Mouse (Mus musculus) neural tube, embryonic 10.5 days (tissue): ENCODE measurements around the gene Chrm3.

Source experiments
- DNase-seq: peaks from one replicate; pipeline ENCODE4 v3.0.0-alpha.2; 2017; ENCODE audit warnings: low spot score; ENCODE audit errors: extremely low spot score

Gene Chrm3

DNA sequence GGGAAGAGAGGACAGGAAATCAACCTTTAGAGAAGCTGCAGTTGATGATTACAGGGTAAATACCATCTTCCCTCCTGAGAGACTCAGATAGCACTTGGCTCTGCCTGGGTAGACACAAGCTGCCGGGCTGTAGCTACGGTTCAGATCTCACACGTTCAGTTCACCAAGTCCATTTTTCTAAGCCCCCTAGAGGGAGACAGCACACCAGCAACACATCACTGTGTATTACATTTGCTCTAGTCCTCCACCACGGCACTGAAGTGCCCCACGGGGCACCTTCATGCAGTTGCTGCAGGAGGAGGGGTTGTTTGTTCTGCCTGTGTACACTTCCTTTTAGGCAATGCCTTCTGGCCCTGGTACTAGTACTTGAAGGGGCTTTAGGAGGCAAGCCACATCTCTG is 289.5 kb downstream of the Chrm3 start:
- no peak for DNase-seq

DNA sequence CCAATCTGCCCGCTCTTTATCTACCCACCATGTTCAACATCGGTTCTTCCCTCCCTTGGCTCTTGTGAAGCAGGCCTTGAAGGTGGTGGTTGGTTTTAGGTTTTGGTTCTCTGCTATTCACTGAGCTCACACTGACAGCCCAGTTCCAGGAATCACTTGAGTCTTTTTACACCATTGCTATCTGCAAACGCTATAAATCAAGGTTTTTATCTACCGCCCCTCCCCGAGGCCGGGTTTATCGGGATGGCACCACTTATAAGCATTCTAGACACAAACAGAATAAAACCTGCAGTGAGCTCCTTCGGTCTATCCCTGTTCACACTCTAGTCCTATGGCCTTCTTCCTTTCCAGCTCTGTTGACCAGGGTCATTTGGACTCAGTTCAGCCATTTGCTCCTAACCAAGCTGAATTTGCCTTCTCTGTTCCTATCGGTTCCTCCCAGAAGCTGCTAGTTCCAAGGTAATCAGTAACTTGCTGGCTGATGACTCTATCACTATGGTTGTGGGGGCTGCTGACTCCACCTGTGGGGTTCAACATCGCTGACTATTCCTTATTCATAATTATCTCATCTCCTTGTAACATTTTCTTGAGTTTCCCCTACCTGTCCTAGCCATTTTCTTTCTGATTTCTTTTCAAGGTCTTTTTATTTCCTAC is 291.6 kb downstream of the Chrm3 start:
- no peak for DNase-seq

DNA sequence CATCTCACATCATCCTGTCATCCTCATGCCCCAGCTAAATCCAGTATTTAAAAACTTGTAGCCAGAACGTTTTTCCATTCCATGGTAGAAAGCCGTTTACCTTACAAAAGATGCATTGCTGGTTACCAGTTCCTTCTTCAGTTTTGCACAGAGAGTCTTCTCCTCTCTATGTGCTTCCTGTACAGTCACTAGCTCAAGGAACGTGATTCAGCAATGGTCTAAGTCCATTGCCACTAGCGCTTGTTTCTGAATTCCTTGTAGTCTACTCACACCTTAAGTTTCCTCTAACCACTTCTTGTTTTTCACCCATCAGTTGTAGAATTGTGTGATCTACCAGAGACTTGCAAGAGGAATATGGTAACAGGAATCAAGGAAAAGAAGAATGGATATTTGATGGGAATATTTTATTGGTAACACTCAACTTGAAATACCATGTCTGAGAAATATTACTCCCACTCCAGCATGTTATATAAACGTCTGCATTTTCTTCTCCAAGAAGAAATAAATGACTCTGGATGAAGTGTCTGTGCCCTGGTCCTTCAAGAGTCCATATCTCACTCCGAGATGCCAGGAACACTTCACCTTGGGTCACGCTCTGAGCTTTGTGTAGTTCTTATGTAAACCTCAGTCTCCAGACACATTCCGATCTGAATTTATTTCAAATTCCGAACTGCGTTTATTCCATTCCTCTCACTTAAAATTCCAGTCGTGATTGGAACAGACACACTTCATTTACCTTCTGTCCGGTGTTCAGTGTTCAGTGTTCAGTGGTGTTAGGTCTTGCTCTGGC is 293.6 kb downstream of the Chrm3 start:
- no peak for DNase-seq

DNA sequence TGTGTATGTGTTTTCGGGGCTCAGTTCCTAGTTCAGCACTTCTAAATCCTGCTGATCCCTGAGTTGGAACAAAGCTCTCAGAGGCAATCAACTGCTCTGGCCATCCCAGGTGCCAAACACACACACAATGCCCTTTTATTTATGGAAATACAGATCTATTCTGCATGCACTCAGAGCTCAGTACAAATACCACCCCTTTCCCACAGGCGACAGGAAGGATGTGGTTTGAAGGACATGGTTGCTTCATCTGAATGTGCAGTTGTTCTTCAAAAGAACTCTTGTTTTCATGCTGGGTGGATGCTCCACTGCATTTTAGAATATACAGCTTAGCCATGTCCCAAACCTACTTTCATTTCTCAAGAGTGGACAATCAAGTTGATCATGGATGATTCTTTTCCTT is 294.9 kb downstream of the Chrm3 start:
- no peak for DNase-seq

DNA sequence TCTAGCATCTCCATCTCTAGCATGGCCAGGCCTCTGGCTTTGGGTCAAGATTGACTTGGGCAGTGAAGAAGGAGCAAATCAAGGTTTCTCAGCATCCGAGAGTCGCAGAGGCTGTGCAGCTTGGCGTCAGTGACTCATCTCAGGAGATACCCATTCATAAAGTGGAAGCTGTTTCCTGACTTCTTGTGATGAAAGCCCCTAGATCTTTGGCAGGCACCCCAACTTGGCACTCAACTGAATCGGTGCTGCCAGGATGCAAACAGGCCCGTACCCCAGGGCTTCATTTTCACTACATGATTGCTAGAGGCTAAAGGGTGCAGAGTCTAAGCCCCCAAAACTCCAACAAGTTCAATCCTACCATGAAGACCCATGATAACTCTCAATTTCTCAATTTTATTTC is 298.0 kb downstream of the Chrm3 start:
- no peak for DNase-seq

DNA sequence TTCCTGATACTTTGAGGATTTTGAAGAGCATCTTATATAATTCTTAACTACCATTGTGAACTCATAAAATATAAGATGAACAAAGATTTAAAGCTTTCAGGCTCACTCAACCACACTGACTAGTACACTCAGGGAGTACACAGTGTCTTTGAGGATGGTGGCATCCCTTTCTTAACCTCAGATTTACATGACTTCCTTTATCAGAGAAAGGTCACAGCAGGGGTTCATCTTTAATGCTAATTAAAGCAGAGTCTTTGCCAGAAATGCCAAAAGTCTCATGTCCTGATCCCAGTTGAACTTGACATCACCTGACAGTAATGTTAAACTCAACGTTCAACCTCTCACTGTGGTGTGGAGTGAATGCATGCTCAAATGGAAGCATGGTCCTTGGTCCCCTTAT is 301.7 kb downstream of the Chrm3 start:
- no peak for DNase-seq

DNA sequence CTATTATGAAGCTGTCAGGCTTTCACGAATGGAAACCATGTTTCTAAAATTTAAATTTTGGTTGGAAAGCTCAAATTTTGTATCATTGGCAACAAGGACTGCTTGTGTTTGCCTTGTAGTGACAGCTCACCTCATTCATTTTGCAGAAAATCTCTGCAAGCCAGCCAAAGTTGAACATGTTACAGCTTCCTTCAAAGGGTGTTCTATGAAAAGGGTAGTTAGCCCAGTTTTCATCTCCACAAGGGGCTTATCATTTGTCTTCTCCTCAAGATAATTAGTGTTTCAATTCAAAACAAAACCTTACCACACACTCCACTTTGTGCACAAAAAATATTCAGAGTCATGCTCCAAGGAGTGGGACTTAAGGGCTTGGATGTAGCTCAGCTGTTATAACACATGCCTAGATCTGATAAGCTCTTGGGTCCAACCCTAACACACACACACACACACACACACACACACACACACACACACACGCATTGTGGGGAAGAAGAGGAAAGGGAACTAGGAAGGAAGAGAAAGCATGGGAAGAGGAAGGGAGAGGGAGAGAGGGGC is 302.9 kb downstream of the Chrm3 start:
- DNase-seq, result no peak

DNA sequence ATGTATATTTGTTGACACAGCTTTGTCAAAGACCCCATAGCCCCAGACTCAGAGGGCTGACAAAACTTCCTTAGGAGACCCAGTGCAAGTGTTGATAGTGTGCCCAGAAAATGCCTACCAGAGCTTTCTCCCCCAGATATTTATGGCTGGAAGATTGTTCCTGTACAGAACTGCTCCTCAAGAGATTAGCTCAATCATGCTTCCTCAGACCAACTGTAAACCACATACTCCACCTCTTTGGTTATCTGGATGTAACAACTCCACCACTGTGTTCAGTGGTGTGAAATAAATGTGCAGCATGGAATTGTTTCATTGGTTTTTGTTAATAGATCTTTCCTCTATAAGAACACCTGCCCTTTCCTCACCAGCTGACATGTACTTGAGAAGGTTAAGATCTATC is 306.6 kb downstream of the Chrm3 start:
- no peak for DNase-seq

DNA sequence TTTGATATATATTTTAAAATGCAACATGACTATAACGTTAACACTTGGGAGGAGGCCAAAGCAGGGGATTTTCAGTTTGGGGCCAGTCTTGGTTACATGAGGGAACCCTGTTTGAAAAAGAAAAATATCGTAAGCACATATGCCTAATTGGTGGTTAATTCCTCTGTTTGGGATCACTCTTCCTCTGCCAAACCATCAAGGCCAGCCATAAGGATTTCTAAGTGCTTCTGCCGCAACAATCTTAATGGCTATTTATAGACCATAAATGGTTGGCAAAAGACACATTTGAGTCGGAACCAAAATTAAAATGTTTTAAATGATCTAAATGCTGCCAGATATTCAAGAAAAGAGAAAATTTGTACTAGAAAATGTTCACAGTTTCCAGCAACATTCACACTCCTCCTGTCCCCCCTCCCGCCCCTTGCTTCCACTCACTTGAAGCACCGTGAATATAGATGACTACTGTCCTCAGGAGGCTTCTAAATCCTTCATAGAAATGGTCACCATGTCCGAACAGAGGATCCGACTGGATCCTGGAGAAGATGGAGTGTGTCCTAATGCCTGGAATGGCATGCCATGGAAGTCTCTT is 307.3 kb downstream of the Chrm3 start:
- no peak for DNase-seq

DNA sequence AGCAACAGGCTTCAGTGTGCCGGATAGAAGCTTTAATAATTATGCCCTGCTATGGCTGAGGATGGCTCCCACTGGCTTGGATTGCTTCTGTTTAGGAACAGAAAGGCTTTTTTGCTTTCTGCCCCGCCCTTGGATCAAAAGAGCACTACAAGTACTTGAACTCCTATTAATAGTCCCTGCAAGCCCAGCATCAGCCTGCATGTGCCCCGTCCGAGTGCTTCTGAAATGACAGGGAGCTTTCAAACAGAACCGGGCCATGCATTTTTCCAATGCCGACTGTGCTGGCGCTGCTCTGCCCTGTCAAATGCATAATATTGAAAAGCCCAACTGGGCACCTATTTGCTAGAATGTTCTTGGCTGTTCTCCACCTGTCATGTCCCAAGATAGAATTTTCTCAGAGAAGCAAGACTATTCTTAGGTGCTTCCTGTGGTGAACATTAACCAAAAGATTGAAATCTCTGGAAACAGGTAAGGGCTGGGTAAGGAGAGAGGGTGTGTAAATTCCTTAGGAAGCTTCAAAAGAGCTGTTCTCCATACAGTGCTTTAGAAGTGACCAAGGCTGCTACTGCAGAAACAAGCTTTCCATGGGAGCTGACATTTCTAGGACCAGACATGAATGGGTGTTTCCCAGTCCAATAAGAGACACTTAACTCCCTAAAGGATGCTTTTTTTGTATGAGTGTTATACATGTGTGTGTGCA is 314.8 kb downstream of the Chrm3 start:
- no peak for DNase-seq

DNA sequence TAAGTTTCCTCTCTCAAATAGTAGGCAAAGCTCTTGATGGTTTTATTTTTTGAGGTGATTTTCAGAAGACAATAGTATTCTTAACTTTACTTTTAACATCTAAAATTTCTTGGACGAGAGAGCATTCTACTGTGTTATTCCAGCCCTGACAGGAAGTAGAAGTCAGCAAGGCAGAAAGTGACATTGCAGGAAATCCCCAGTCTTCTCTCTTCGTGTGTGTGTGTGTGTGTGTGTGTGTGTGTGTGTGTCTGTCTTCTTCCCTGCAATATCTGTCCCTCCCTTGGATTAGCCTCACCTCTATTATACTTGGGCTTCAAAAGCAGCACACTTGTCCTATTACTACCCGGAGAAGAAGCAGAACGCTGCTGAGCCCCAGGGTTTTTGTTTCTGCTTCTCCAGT is 316.6 kb downstream of the Chrm3 start:
- no peak for DNase-seq

DNA sequence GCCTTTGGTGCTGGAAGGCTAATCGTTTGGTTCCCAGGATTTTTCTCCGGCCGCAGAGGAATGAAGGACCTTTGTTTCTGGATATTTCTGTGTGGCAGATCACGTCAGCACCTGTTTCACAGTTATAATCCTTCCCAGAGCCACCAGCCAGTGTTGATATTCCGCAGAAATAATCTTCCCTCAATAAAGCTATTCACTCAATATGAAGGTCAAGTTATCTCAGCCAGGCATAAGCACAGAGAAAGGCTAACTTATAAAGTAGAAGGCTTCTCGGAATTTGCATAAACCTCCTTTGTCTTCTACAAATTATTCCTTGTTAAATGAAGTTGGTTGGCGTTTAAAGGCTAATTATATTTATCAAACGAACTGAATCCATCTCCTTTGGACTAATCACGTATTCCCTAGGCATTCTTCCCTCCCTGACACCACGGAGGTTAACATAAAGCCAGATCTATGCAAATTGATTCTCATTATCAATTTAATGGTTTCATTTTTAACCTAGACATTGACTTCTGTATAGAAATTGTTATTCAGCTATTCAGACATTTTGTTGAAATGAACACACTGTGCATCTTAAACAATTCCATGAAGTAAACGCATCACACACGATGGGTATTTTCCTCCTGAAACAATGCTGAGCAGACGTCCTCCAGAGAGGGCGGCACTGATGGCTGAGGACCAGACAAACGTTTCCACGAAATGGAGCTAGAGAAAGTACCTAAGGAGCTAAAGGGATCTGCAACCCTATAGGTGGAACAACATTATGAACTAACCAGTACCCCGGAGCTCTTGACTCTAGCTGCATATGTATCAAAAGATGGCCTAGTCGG is 326.9 kb downstream of the Chrm3 start:
- DNase-seq, result no peak

DNA sequence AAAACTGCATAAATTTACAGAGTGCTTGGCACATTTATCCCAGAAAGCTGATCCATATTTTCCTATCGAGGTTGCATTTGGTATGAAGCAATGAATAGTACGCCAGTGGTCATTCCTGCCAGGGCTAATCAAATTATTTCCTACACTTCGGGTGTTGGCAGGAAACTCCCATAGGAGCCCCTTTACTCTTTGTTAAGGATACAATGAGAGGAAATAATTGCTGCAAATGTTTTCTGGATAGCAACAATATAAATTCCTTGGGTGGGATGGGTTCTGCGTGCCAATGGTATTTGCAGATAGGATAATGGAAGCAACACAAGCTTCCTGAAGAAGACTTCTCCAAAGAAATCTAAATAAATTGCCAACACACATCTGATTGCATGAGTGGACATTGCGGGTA is 329.1 kb downstream of the Chrm3 start:
- no peak for DNase-seq

DNA sequence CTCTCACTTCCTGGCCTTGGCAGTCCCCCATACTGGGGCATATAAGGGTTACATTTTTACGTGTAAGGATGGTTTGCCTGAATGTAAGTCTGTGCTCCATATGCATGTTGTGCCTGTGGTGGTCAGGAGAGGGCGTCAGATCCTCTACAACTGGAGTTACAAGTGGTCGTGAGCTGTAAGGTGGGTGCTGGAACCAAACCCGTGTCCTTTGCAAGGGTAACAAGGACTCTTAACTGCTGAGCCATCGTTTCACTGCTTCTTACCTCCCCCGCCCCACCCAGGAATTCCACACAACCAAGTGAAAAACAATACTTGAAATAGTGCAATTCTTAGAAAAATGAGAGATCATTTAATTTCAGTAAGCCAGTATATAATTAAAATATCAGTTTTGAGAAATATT is 330.7 kb downstream of the Chrm3 start:
- no peak for DNase-seq

DNA sequence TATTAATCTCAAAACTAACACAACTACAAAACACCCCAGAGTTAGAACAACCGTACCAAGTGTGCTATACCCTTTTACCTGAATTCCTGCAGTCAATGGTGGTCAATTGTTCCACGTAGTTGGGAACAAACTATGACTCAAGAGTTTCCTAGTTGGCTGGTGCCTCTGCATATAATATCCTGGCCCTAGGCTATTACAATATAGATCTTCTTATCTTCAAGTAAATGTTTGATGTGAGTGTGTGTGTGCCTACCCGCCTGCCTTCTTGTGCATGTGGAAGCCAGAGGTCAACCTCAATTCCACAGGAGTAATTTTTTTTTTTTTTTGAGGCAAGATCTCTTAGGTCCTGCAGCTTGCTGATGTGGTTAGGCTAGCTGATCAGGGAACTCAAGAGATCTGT is 335.5 kb downstream of the Chrm3 start:
- DNase-seq, result no peak

DNA sequence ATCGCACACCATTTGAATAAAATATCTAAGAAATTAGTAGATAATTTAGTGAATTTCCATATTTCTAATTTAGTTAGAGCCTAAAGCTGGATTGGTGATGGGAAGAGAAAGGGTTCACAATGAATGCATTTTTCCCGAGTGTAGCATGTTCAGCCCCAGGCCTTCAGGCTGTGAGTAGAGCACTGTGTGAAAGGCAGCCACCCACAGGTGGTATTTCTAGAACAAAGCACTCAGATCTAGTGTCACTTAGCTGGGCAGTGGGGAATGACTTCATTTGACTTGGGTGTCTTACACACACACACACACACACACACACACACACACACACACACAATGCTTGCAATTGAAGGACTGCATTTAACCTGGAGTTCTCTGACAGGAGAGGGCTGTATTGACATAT is 337.5 kb downstream of the Chrm3 start:
- DNase-seq, result no peak

DNA sequence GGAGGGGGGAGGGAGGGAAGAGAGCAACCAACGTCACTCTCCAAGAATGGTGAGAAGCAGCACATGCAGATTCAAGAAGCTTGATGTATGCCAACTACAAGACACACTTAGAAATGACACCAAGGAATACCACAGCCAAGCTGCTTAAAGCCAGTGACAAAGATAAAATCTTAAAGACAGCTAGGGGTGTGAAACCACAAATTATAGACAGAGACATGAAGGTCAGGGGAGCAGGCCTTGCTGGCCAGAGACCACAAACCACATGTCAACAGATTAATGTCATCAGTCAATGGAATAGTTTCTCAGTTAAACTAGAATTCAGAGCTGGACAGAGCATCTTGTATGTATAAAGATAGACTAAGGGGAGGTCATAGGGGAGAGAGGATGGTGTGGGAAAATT is 341.4 kb downstream of the Chrm3 start:
- no peak for DNase-seq

DNA sequence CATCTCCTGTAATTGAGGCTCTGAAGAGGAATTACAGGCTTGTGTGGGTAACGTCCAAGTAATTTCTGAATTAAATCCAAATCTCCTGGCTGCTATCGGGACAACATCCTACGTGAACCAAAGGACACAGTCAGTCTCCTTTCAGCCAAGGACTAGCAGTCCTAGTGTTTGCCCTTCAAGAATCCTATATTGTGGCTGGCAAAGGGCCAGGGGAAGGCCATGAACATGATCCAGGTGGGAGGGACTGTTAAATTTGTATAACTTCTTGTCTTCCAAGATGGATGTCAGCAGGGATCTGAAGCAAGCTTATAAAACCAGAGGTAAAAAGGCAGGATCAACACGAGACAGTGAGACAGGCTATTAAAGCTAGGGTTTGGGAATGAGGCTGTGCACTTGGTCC is 357.7 kb downstream of the Chrm3 start:
- DNase-seq, result no peak

DNA sequence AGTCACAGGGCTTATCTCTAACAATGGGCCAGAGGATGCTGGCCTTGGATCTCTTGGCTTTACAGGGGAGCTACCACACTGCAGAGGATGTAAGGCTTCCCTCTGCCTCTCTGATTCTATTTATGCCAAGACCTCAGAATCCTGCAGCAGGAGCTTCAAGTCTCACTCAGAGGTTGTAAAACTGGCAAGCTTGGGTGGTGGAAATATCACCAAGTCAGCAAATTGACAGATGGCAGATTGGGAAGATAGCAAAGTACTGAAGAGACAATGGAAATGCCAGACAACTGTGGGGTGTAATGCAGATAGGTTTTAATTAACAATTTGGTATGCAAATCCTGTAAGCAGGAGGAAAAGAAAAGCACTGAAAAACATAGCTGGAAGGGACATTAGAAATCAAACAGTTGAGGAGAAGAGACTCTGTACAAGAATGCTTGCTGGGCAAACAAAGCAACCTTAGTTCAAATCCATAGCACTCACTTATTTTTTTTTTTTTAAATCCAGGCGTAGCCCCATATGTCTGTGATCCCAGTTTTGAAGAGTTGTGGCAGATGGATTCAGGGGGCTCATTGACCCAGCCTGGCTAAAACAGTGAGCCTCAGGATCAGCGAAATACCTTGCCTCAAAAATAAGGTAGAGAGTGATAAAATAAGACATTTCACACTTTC is 362.9 kb downstream of the Chrm3 start:
- DNase-seq, result no peak

DNA sequence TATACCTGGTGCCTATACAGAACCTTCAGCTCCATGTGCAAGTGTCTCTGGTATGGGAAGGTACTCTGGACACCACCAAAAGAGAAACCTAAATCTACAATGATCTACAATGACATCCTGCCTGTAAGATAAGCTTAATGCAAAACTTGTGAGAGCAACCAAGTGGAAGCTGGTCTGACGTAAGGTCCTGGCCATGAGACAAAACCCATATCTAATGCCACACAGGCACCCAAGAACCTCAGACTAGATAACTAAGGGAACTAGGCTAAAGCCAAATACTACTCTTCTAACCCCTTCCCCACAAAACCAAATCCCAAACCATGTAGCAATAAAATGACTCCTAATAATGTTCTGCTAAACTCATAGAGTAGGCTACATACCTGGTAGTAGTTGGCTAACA is 364.8 kb downstream of the Chrm3 start:
- no peak for DNase-seq

DNA sequence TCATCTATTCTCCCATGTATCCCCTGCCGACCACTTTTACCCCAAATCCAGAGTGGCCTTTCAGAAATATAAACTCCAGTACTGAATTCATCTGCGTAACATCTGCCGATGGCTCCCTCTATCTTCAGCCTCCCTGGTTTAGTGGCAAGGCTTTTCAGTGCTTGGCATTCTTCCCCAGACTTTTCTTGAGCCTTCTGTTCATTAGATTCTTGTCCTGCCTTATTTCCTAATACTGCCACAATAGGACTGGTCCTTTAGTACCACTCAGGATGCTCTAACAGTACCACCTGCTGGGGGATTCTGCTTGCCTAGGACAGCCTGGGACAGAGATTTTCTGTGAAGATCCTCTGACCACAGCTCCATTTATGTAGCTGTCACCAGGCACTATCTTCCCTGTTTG is 367.1 kb downstream of the Chrm3 start:
- no peak for DNase-seq
